Mouse (Mus musculus) testis, adult 10 weeks (tissue): ENCODE data around the gene Nr6a1. TPM values are rescaled to one million over a fixed set of nuclear protein-coding genes. Genes with fewer than 3 reads are reported as not detected.

Experiments used
- polyA plus RNA-seq: library from polyadenylated mRNA; stranded (reverse); fragments of 350-450 nt; fragmentation: Illumina TruSeq; extraction: RNeasy Lipid Tissue Mini Kit (QIAGEN cat#74804); gene quantifications from one replicate; pipeline ENCODE4 v1.2.3, GENCODE M21; 2014; ENCODE audit warnings: low read depth, low replicate concordance

Gene Nr6a1
- 82.1 TPM for polyA plus RNA-seq

GRCm38 (mm10) chr2:38927115-38927979 lies at the start of gene Nr6a1:
Gene Nr6a1 (minus strand): TSS chr2:38927688.

GRCm38 (mm10) chr2:38931851-38932667 lies 4.6 kb upstream of the Nr6a1 start, which contains the start of gene Olfml2a:
Gene Olfml2a (plus strand): TSS chr2:38931978.

GRCm38 (mm10) chr2:38714324-38714723 lies 213.2 kb downstream of the Nr6a1 start, which contains the start of gene Nr5a1:
Gene Nr5a1 (minus strand): TSS chr2:38714542.

Other genes with a start within 250 kb of the Nr6a1 start
- 2.6 TPM for gene Nr5a1, start 213.1 kb downstream of the Nr6a1 start, polyA plus RNA-seq
- 0.84 TPM for gene Olfml2a, start 4.3 kb upstream of the Nr6a1 start, polyA plus RNA-seq
- gene Wdr38, start 69.8 kb upstream of the Nr6a1 start, polyA plus RNA-seq = 4.4 TPM
- gene Arpc5l, start 77.7 kb upstream of the Nr6a1 start, polyA plus RNA-seq = 272 TPM
- 39.2 TPM for gene Rpl35, start 77.9 kb upstream of the Nr6a1 start, polyA plus RNA-seq
- 47.2 TPM for gene Golga1, start 137.9 kb upstream of the Nr6a1 start, polyA plus RNA-seq